In genomic region chr3:97964878-97965353, GRCm38 (mm10) we compare ENCODE assay signal across 9 mouse cellular contexts. TPM values are rescaled to one million over a fixed set of nuclear protein-coding genes. Genes with fewer than 3 reads are reported as not detected.
DNase-seq lines count a peak whose midpoint lies in the region; ATAC-seq lines count a peak whose summit lies in the region.
"Had no signal": no experiment of that assay in that cellular context is flagged by ENCODE, and none has a peak within 500 bp of the region (broad histone marks: within the 10 kb centered on the region; RNA-seq: fewer than 3 reads in every experiment).

No protein-coding gene starts in this region.

- no peaks in the 10 kb centered on the region for H3K27me3 ChIP-seq in intestine, embryonic 15.5 days (replicated peaks)
- no peaks in the 10 kb centered on the region for H3K27me3 ChIP-seq in intestine, embryonic 16.5 days (replicated peaks; ENCODE audit: control insufficient read depth, insufficient read depth, low read length)
- H3K27me3 ChIP-seq in kidney, embryonic 14.5 days (ENCODE audit: control insufficient read depth, insufficient read depth, low read length), result no peaks in the 10 kb centered on the region
- H3K27me3 ChIP-seq in neural tube, embryonic 11.5 days (ENCODE audit: control insufficient read depth, insufficient read depth, low read length), result no peaks in the 10 kb centered on the region
- H3K27me3 ChIP-seq: Patski had no signal

- H3K4me2 ChIP-seq in intestine, embryonic 15.5 days (replicated peaks), result no peak overlapping the region
- H3K4me2 ChIP-seq in intestine, embryonic 16.5 days (ENCODE audit: low read depth, low read length), result no peak overlapping the region
- no peak overlapping the region for H3K4me2 ChIP-seq in kidney, embryonic 14.5 days (replicated peaks; ENCODE audit: low read depth, low read length)
- H3K4me2 ChIP-seq in neural tube, embryonic 11.5 days (ENCODE audit: low read depth), result no peak overlapping the region

- H3K36me3 ChIP-seq in intestine, embryonic 15.5 days, result no peaks in the 10 kb centered on the region
- H3K36me3 ChIP-seq in intestine, embryonic 16.5 days (ENCODE audit: control insufficient read depth, insufficient read depth, low read length), result no peaks in the 10 kb centered on the region
- H3K36me3 ChIP-seq in kidney, embryonic 14.5 days (ENCODE audit: control insufficient read depth, insufficient read depth, low read length), result no peaks in the 10 kb centered on the region
- H3K36me3 ChIP-seq in neural tube, embryonic 11.5 days (ENCODE audit: control insufficient read depth, insufficient read depth, low read length), result no peaks in the 10 kb centered on the region

- WGBS in intestine, embryonic 15.5 days, result 35% methylated on average over 14 of the region's 14 CpGs
- 42% methylated on average over 14 of the region's 14 CpGs for WGBS in intestine, embryonic 16.5 days
- 60% methylated on average over 14 of the region's 14 CpGs for WGBS in kidney, embryonic 14.5 days
- 56% methylated on average over 14 of the region's 14 CpGs for WGBS in neural tube, embryonic 11.5 days

- 0 out of 2 replicates have a peak overlapping the region, but pooled peaks have one; percentile 17 for H3K27ac ChIP-seq in intestine, embryonic 15.5 days
- no peak overlapping the region; the same call in 1 of the 2 replicates for H3K27ac ChIP-seq in intestine, embryonic 16.5 days (ENCODE audit: low read length)
- H3K27ac ChIP-seq in kidney, embryonic 14.5 days (ENCODE audit: low read depth, low read length), result no peak overlapping the region
- no peak overlapping the region for H3K27ac ChIP-seq in neural tube, embryonic 11.5 days (ENCODE audit: low read depth, low read length)

- no peak overlapping the region for H3K4me3 ChIP-seq in intestine, embryonic 15.5 days (replicated peaks)
- H3K4me3 ChIP-seq in intestine, embryonic 16.5 days (ENCODE audit: low read length), result no peak overlapping the region
- no peak overlapping the region for H3K4me3 ChIP-seq in kidney, embryonic 14.5 days (ENCODE audit: low read length)
- H3K4me3 ChIP-seq in neural tube, embryonic 11.5 days (ENCODE audit: low read depth, low read length), result no peak overlapping the region

- H3K9me3 ChIP-seq in intestine, embryonic 15.5 days, result no peaks in the 10 kb centered on the region
- no peaks in the 10 kb centered on the region for H3K9me3 ChIP-seq in intestine, embryonic 16.5 days (ENCODE audit: control insufficient read depth, low read length)
- H3K9me3 ChIP-seq in kidney, embryonic 14.5 days (ENCODE audit: control insufficient read depth, low read length), result no peaks in the 10 kb centered on the region
- H3K9me3 ChIP-seq in neural tube, embryonic 11.5 days (ENCODE audit: control insufficient read depth, low read length), result no peaks in the 10 kb centered on the region

- H3K4me1 ChIP-seq in intestine, embryonic 15.5 days (replicated peaks), result peaks cover 4% of the 10 kb centered on the region; the same call in 1 of the 2 replicates
- H3K4me1 ChIP-seq in intestine, embryonic 16.5 days (ENCODE audit: control insufficient read depth, insufficient read depth, low read length), result no peaks in the 10 kb centered on the region
- H3K4me1 ChIP-seq in kidney, embryonic 14.5 days (ENCODE audit: control insufficient read depth, insufficient read depth, low read length), result 0 out of 2 replicates have a peak, but pooled peaks cover 7% of the 10 kb centered on the region
- H3K4me1 ChIP-seq in neural tube, embryonic 11.5 days (ENCODE audit: control insufficient read depth, insufficient read depth, low read length), result no peaks in the 10 kb centered on the region; the same call in 1 of the 2 replicates

- no peak overlapping the region for H3K9ac ChIP-seq in intestine, embryonic 15.5 days
- H3K9ac ChIP-seq in intestine, embryonic 16.5 days (ENCODE audit: low read depth, low read length), result no peak overlapping the region
- H3K9ac ChIP-seq in kidney, embryonic 14.5 days (ENCODE audit: low read depth, low read length), result no peak overlapping the region
- no peak overlapping the region for H3K9ac ChIP-seq in neural tube, embryonic 11.5 days (ENCODE audit: low read length)

- peak; percentile 4 for DNase-seq in ES-CJ7 (ENCODE audit: low read depth, low spot score)
- DNase-seq in forelimb bud, embryonic 11.5 days (ENCODE audit: low read depth, low spot score), result peak; percentile 81
- DNase-seq in neural tube, embryonic 11.5 days (ENCODE audit: low spot score), result peak; percentile 35
- DNase-seq in urinary bladder, postnatal 10 days (ENCODE audit: low spot score), result no peak

- ATAC-seq in intestine, embryonic 15.5 days, result no peak
- ATAC-seq in intestine, embryonic 16.5 days, result no peak
- ATAC-seq in kidney, embryonic 14.5 days (ENCODE audit: low FRiP score, low TSS enrichment), result peak; percentile 24; the same call in 1 of the 2 replicates
- no peak for ATAC-seq in neural tube, embryonic 11.5 days (ENCODE audit: insufficient read depth, low FRiP score, low TSS enrichment)
- ATAC-seq in erythroid progenitor cell, adult 5-6 weeks (replicated peaks; ENCODE audit: low FRiP score, poor library complexity, severe bottlenecking), result no peak
- ATAC-seq: Patski had no signal

RNA-seq across cellular contexts. Expression of gene Notch2, which starts 48.4 kb away (rescaled TPM):
- 15.8 and 17.9 TPM in 2 replicates for polyA plus RNA-seq in intestine, embryonic 15.5 days (2015; fragmentation: Nextera tagmentation; extraction: Ambion mirVana)
- polyA plus RNA-seq in intestine, embryonic 16.5 days (2015; fragmentation: Nextera tagmentation; extraction: Ambion mirVana), result 9.1 and 10.9 TPM in 2 replicates
- polyA plus RNA-seq in kidney, embryonic 14.5 days (2014; fragmentation: Nextera tagmentation; extraction: Ambion mirVana), result 34.4 and 42.7 TPM in 2 replicates
- 22.3 and 24.6 TPM in 2 replicates for polyA plus RNA-seq in neural tube, embryonic 11.5 days (2014; fragmentation: Nextera tagmentation; extraction: Ambion mirVana)
- total RNA-seq in erythroid progenitor cell, adult 5-6 weeks (2015; ENCODE audit: low replicate concordance), result 16.3 and 16.6 TPM in 2 replicates
- 11.0 and 18.5 TPM in 2 replicates for total RNA-seq in erythroid progenitor cell, adult 5-6 weeks (2017; ENCODE audit: low replicate concordance)
